Mouse (Mus musculus) liver, embryonic 14.5 days (tissue): Measurements from ENCODE around the gene Kif26b.

Source experiments
- CTCF ChIP-seq: IDR thresholded peaks from 2 replicates; pipeline ENCODE4 v1.5.1; 2016; ENCODE audit warnings: antibody characterized with exemption, low read depth, control low read depth
- EP300 ChIP-seq: IDR thresholded peaks from 2 replicates; pipeline ENCODE4 v1.6.1; 2016; ENCODE audit warnings: antibody characterized with exemption, low read depth

GRCm38 (mm10) chr1:178880905-178881304 lies 352.0 kb downstream of the Kif26b start:
- no peak for TF ChIP-seq CTCF
- no peak for TF ChIP-seq EP300
